Mouse (Mus musculus): ENCODE data around the gene Neurl1b. TPM values are rescaled to one million over a fixed set of nuclear protein-coding genes. Genes with fewer than 3 reads are reported as not detected.

Neurl1b gene
- polyA plus RNA-seq, 1 experiment, result 26.2 TPM

GRCm38 (mm10) chr17:26423967-26424641 is 9.5 kb downstream of the Neurl1b start:
- peaks cover 10% of the 10 kb centered on the region for H3K4me1 ChIP-seq (replicated peaks; ENCODE audit: control insufficient read depth, insufficient read depth, low read length)
- no peak overlapping the region for H3K27ac ChIP-seq (ENCODE audit: control insufficient read depth, insufficient read depth, low read length)
- no peak for DNase-seq
- no peaks in the 10 kb centered on the region for H3K27me3 ChIP-seq (ENCODE audit: control insufficient read depth, insufficient read depth, low read length)
- 77% methylated on average over 11 of the region's 11 CpGs for WGBS
- TF ChIP-seq CTCF (IDR thresholded peaks at IDR 0.05; ENCODE audit: borderline replicate concordance, control insufficient read depth, extremely low read depth, insufficient read depth, low read length, poor library complexity) (no peak), POLR2A (IDR thresholded peaks at IDR 0.05; ENCODE audit: control insufficient read depth, extremely low read depth, insufficient read depth, low read length, poor library complexity) (no peak)
- no peak overlapping the region for H3K4me3 ChIP-seq (ENCODE audit: control insufficient read depth, insufficient read depth, low read length)
- no peaks in the 10 kb centered on the region for H3K36me3 ChIP-seq (ENCODE audit: control insufficient read depth, insufficient read depth, low read length)

- WGBS, result 89% methylated on average over 12 of the region's 13 CpGs
- H3K27me3 ChIP-seq (ENCODE audit: control insufficient read depth, insufficient read depth, low read length), result no peaks in the 10 kb centered on the region
- H3K4me1 ChIP-seq (replicated peaks; ENCODE audit: control insufficient read depth, insufficient read depth, low read length), result peaks cover 7% of the 10 kb centered on the region
- H3K4me3 ChIP-seq (ENCODE audit: control insufficient read depth, insufficient read depth, low read length), result no peak overlapping the region
- TF ChIP-seq CTCF (IDR thresholded peaks at IDR 0.05; ENCODE audit: borderline replicate concordance, control insufficient read depth, extremely low read depth, insufficient read depth, low read length, poor library complexity) (no peak), POLR2A (IDR thresholded peaks at IDR 0.05; ENCODE audit: control insufficient read depth, extremely low read depth, insufficient read depth, low read length, poor library complexity) (no peak)
- no peak for DNase-seq
- no peaks in the 10 kb centered on the region for H3K36me3 ChIP-seq (ENCODE audit: control insufficient read depth, insufficient read depth, low read length)
- H3K27ac ChIP-seq (ENCODE audit: control insufficient read depth, insufficient read depth, low read length), result no peak overlapping the region
These were observed 10.5 kb downstream of the Neurl1b start for GRCm38 (mm10) chr17:26424973-26425735.

GRCm38 (mm10) chr17:26433295-26433694 is 18.7 kb downstream of the Neurl1b start:
- Histone ChIP-seq H3K27ac (ENCODE audit: control insufficient read depth, insufficient read depth, low read length) (no peak overlapping the region), H3K36me3 (ENCODE audit: control insufficient read depth, insufficient read depth, low read length) (peaks cover 4% of the 10 kb centered on the region; the same call in 1 of the 2 replicates), H3K4me1 (replicated peaks; ENCODE audit: control insufficient read depth, insufficient read depth, low read length) (no peaks in the 10 kb centered on the region), H3K27me3 (ENCODE audit: control insufficient read depth, insufficient read depth, low read length) (no peaks in the 10 kb centered on the region), H3K4me3 (ENCODE audit: control insufficient read depth, insufficient read depth, low read length) (no peak overlapping the region)
- 78% methylated on average over 11 of the region's 11 CpGs for WGBS
- no peak for DNase-seq
- no peak for TF ChIP-seq POLR2A (IDR thresholded peaks at IDR 0.05; ENCODE audit: control insufficient read depth, extremely low read depth, insufficient read depth, low read length, poor library complexity)
- no peak for TF ChIP-seq CTCF (IDR thresholded peaks at IDR 0.05; ENCODE audit: borderline replicate concordance, control insufficient read depth, extremely low read depth, insufficient read depth, low read length, poor library complexity)

- Histone ChIP-seq H3K27ac (ENCODE audit: control insufficient read depth, insufficient read depth, low read length) (no peak overlapping the region; the same call in 1 of the 2 replicates), H3K27me3 (ENCODE audit: control insufficient read depth, insufficient read depth, low read length) (no peaks in the 10 kb centered on the region), H3K36me3 (ENCODE audit: control insufficient read depth, insufficient read depth, low read length) (peaks cover 16% of the 10 kb centered on the region), H3K4me1 (replicated peaks; ENCODE audit: control insufficient read depth, insufficient read depth, low read length) (no peaks in the 10 kb centered on the region), H3K4me3 (ENCODE audit: control insufficient read depth, insufficient read depth, low read length) (no peak overlapping the region)
- DNase-seq, result no peak
- 84% methylated on average over 14 of the region's 14 CpGs for WGBS
- TF ChIP-seq CTCF (IDR thresholded peaks at IDR 0.05; ENCODE audit: borderline replicate concordance, control insufficient read depth, extremely low read depth, insufficient read depth, low read length, poor library complexity), result no peak
- TF ChIP-seq POLR2A (IDR thresholded peaks at IDR 0.05; ENCODE audit: control insufficient read depth, extremely low read depth, insufficient read depth, low read length, poor library complexity), result no peak
These were observed 22.6 kb downstream of the Neurl1b start for GRCm38 (mm10) chr17:26437089-26437815.

GRCm38 (mm10) chr17:26439001-26439400 is 24.4 kb downstream of the Neurl1b start:
- TF ChIP-seq POLR2A (IDR thresholded peaks at IDR 0.05; ENCODE audit: control insufficient read depth, extremely low read depth, insufficient read depth, low read length, poor library complexity) (no peak), CTCF (IDR thresholded peaks at IDR 0.05; ENCODE audit: borderline replicate concordance, control insufficient read depth, extremely low read depth, insufficient read depth, low read length, poor library complexity) (no peak)
- WGBS, result 96% methylated on average over 52 of the region's 52 CpGs

GRCm38 (mm10) chr17:26441024-26441423 is 26.4 kb downstream of the Neurl1b start:
- peaks cover 22% of the 10 kb centered on the region for H3K36me3 ChIP-seq (ENCODE audit: control insufficient read depth, insufficient read depth, low read length)

More at GRCm38 (mm10) chr17:26439001-26439400, 24.4 kb downstream of the Neurl1b start:
- no peak overlapping the region for H3K27ac ChIP-seq (ENCODE audit: control insufficient read depth, insufficient read depth, low read length)
- peaks cover 26% of the 10 kb centered on the region for H3K36me3 ChIP-seq (ENCODE audit: control insufficient read depth, insufficient read depth, low read length)
- H3K4me3 ChIP-seq (ENCODE audit: control insufficient read depth, insufficient read depth, low read length), result no peak overlapping the region
- no peaks in the 10 kb centered on the region for H3K4me1 ChIP-seq (replicated peaks; ENCODE audit: control insufficient read depth, insufficient read depth, low read length)
- DNase-seq, result no peak
- H3K27me3 ChIP-seq (ENCODE audit: control insufficient read depth, insufficient read depth, low read length), result no peaks in the 10 kb centered on the region

More at GRCm38 (mm10) chr17:26441024-26441423, 26.4 kb downstream of the Neurl1b start:
- Histone ChIP-seq H3K27ac (ENCODE audit: control insufficient read depth, insufficient read depth, low read length) (no peak overlapping the region), H3K27me3 (ENCODE audit: control insufficient read depth, insufficient read depth, low read length) (no peaks in the 10 kb centered on the region), H3K4me1 (replicated peaks; ENCODE audit: control insufficient read depth, insufficient read depth, low read length) (no peaks in the 10 kb centered on the region), H3K4me3 (ENCODE audit: control insufficient read depth, insufficient read depth, low read length) (no peak overlapping the region)
- TF ChIP-seq POLR2A (IDR thresholded peaks at IDR 0.05; ENCODE audit: control insufficient read depth, extremely low read depth, insufficient read depth, low read length, poor library complexity) (no peak), CTCF (IDR thresholded peaks at IDR 0.05; ENCODE audit: borderline replicate concordance, control insufficient read depth, extremely low read depth, insufficient read depth, low read length, poor library complexity) (no peak)
- 97% methylated on average over 10 of the region's 10 CpGs for WGBS
- DNase-seq, result no peak
